Mouse (Mus musculus) CD4-positive, CD25-positive, alpha-beta regulatory T cell (primary cell): Measurements from ENCODE around the gene Fndc3b. TPM values are rescaled to one million over a fixed set of nuclear protein-coding genes. Genes with fewer than 3 reads are reported as not detected.

Source experiments
- polyA plus RNA-seq: library from polyadenylated mRNA; unstranded; fragments of 100-300 nt; shearing (Covaris generic); gene quantifications from one replicate; pipeline ENCODE4 v1.2.1, GENCODE M21; 2017

Gene Fndc3b
- 0.48 TPM for polyA plus RNA-seq

DNA sequence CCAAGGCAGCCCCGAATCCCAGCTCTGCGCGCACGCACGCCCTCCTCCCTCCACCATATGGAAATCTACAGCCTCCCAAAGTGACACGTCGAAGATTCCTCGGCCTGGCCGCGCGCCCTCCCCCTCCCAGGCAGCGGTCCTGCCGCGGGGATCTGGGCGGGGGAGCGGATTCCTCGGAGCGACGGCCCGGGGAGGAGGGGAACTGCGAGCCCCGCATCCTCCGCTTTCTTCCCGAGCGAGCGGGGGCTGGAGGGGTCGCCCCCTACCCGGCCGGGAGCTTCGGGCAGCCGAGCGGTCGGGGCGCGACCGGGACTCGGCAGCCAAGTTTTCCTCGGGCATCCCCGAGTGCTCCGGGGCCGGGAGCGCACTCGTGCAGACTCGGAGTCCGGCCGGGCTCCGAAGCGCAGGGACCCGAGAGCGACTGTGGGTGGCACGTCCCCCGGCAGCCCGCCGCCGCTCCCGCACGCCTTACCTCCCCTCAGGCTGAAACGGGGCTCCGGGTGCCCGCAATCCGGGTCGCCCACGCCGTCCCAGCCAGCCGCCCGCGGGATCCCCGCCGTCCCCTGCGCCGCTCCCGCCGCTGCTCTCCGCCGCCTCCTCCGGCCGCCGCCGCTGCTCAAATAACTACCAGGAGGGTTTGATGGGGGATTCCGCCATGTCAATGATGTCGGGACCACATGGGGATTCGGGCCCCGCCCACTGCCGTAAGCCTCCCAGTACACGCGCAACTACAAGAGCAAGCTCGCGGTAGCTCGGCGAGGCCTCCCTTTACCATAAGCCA lies at the start of gene Fndc3b:
TSS of gene Fndc3b (minus strand) at position 660 of the 781 bp plus-strand sequence.

GRCm38 (mm10) chr3:27371276-27371621 lies 339.9 kb downstream of the Fndc3b start, which contains the start of gene Ghsr:
Gene Ghsr, plus strand, starts transcription at chr3:27371351.

Other genes starting within 250 kb of the Fndc3b start
- gene Tmem212, start 185.1 kb upstream of the Fndc3b start, polyA plus RNA-seq, result not detected
- 0.54 TPM for gene Pld1, start 227.4 kb upstream of the Fndc3b start, polyA plus RNA-seq